Comparison of ENCODE assay signal across 11 mouse cellular contexts in the genomic region with DNA sequence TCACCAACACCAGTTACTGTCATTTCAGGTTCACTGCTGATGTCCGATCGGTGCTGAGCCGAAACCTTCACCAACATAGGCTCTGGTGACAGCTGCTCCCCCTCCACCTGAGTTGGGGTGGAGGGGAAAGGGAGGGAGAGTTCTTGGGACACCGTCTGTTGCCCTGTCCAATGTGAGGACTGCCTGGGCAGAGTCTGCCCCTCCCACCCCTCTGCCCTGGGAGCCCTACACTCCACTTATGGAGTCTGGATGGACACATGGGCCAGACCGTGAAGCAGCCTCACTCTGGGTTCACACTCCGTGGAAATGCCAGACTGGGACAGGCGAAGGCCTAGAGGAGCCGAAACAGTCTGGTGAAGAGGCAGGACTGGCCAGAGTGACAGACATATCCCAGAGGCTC. TPM values are rescaled to one million over a fixed set of nuclear protein-coding genes. Genes with fewer than 3 reads are reported as not detected.
DNase-seq lines count a peak whose midpoint lies in the region; ATAC-seq and TF ChIP-seq lines count a peak whose summit lies in the region.
"Had no signal": no experiment of that assay in that cellular context is flagged by ENCODE, and none has a peak within 500 bp of the region (broad histone marks: within the 10 kb centered on the region; RNA-seq: fewer than 3 reads in every experiment).

No protein-coding gene starts in this region.

- H3K9ac ChIP-seq in heart, embryonic 13.5 days: peak overlapping the region; percentile 96; the same call in 1 of the 2 replicates
- H3K9ac ChIP-seq in lung, postnatal 0 days (replicated peaks; ENCODE audit: low read depth): no peak overlapping the region
- no peak overlapping the region for H3K9ac ChIP-seq in hindbrain, embryonic 15.5 days
- H3K9ac ChIP-seq in neural tube, embryonic 15.5 days (replicated peaks): no peak overlapping the region
- H3K9ac ChIP-seq: neural tube, embryonic 12.5 days had no signal

- no peak for TF ChIP-seq CTCF in lung, postnatal 0 days (IDR thresholded peaks at IDR 0.05)

- no peak for TF ChIP-seq EP300 in lung, postnatal 0 days (IDR thresholded peaks at IDR 0.05)

- 77% methylated on average over 8 of the region's 8 CpGs for WGBS in heart, embryonic 13.5 days
- WGBS in lung, postnatal 0 days: 84% methylated on average over 8 of the region's 8 CpGs
- 88% methylated on average over 8 of the region's 8 CpGs for WGBS in hindbrain, embryonic 15.5 days
- 87% methylated on average over 8 of the region's 8 CpGs for WGBS in neural tube, embryonic 15.5 days

- H3K9me3 ChIP-seq in heart, embryonic 13.5 days: no peaks in the 10 kb centered on the region
- no peaks in the 10 kb centered on the region for H3K9me3 ChIP-seq in lung, postnatal 0 days (ENCODE audit: low read length)
- H3K9me3 ChIP-seq in hindbrain, embryonic 15.5 days: no peaks in the 10 kb centered on the region
- no peaks in the 10 kb centered on the region for H3K9me3 ChIP-seq in neural tube, embryonic 15.5 days (replicated peaks)
- H3K9me3 ChIP-seq: neural tube, embryonic 12.5 days had no signal

- no peaks in the 10 kb centered on the region for H3K27me3 ChIP-seq in heart, embryonic 13.5 days (replicated peaks)
- no peaks in the 10 kb centered on the region for H3K27me3 ChIP-seq in lung, postnatal 0 days (replicated peaks; ENCODE audit: insufficient read depth, low read length)
- no peaks in the 10 kb centered on the region for H3K27me3 ChIP-seq in hindbrain, embryonic 15.5 days
- no peaks in the 10 kb centered on the region for H3K27me3 ChIP-seq in neural tube, embryonic 15.5 days (replicated peaks)
- H3K27me3 ChIP-seq: neural tube, embryonic 12.5 days had no signal

- peaks cover 80% of the 10 kb centered on the region for H3K36me3 ChIP-seq in heart, embryonic 13.5 days
- H3K36me3 ChIP-seq in lung, postnatal 0 days (ENCODE audit: insufficient read depth, low read length): peaks cover 14% of the 10 kb centered on the region; the same call in 1 of the 2 replicates
- H3K36me3 ChIP-seq in hindbrain, embryonic 15.5 days: peaks cover 52% of the 10 kb centered on the region
- peaks cover 65% of the 10 kb centered on the region for H3K36me3 ChIP-seq in neural tube, embryonic 15.5 days

- no peak for ATAC-seq in heart, embryonic 13.5 days (ENCODE audit: extremely low read depth, insufficient number of reproducible peaks, low FRiP score, low TSS enrichment)
- ATAC-seq in lung, postnatal 0 days: no peak
- ATAC-seq in hindbrain, embryonic 15.5 days (ENCODE audit: low FRiP score, low read depth): no peak
- ATAC-seq in neural tube, embryonic 15.5 days (ENCODE audit: low FRiP score): no peak
- ATAC-seq in megakaryocyte progenitor cell, adult 5-6 weeks (replicated peaks; ENCODE audit: poor library complexity): no peak

- H3K4me2 ChIP-seq in heart, embryonic 13.5 days: no peak overlapping the region; the same call in 1 of the 2 replicates
- no peak overlapping the region for H3K4me2 ChIP-seq in lung, postnatal 0 days (replicated peaks; ENCODE audit: low read depth, low read length)
- no peak overlapping the region for H3K4me2 ChIP-seq in hindbrain, embryonic 15.5 days
- no peak overlapping the region for H3K4me2 ChIP-seq in neural tube, embryonic 15.5 days

- peaks cover 27% of the 10 kb centered on the region for H3K4me1 ChIP-seq in heart, embryonic 13.5 days
- H3K4me1 ChIP-seq in lung, postnatal 0 days (ENCODE audit: insufficient read depth, low read depth, low read length): peaks cover 9% of the 10 kb centered on the region; the same call in 1 of the 2 replicates
- H3K4me1 ChIP-seq in hindbrain, embryonic 15.5 days (replicated peaks): peaks cover 31% of the 10 kb centered on the region
- peaks cover 27% of the 10 kb centered on the region for H3K4me1 ChIP-seq in neural tube, embryonic 15.5 days

- DNase-seq in heart, postnatal 14 days: no peak
- peak; percentile 13 for DNase-seq in lung, postnatal 0 days (ENCODE audit: low spot score)
- no peak for DNase-seq in lung, postnatal 25 days (ENCODE audit: low spot score)
- DNase-seq in frontal cortex, adult 2 months (ENCODE audit: extremely low spot score in 1 of 2, low spot score in 1 of 2): no peak
- DNase-seq: adrenal gland, postnatal 36 days; right cerebral cortex, postnatal 4 days had no signal

- peak overlapping the region; percentile 82; the same call in 1 of the 2 replicates for H3K4me3 ChIP-seq in heart, embryonic 13.5 days
- no peak overlapping the region for H3K4me3 ChIP-seq in lung, postnatal 0 days (ENCODE audit: low read depth, low read length)
- no peak overlapping the region for H3K4me3 ChIP-seq in hindbrain, embryonic 15.5 days
- no peak overlapping the region for H3K4me3 ChIP-seq in neural tube, embryonic 15.5 days (replicated peaks)

- intact Hi-C loops in heart, postnatal 14 days (cut with DNase I): loop anchor here (10.0 kb wide), 1 partner anchor 665 kb away; a partner anchor contains a TSS

- peak overlapping the region; percentile 98 for H3K27ac ChIP-seq in heart, embryonic 13.5 days (replicated peaks)
- H3K27ac ChIP-seq in lung, postnatal 0 days (ENCODE audit: low read length): peak overlapping the region; percentile 87
- peak overlapping the region; percentile 47; the same call in 1 of the 2 replicates for H3K27ac ChIP-seq in hindbrain, embryonic 15.5 days (replicated peaks)
- peak overlapping the region; percentile 93; the same call in 1 of the 2 replicates for H3K27ac ChIP-seq in neural tube, embryonic 15.5 days (replicated peaks)
- H3K27ac ChIP-seq: neural tube, embryonic 12.5 days had no signal

RNA-seq across cellular contexts. Expression of a gene that starts 1.0 kb away (rescaled TPM):
- polyA plus RNA-seq in heart, embryonic 13.5 days (2015; fragmentation: Nextera tagmentation; extraction: Ambion mirVana): 456 and 466 TPM in 2 replicates
- 100 to 1,000 TPM; 249 to 257 TPM for total RNA-seq in heart, postnatal 14 days (2021)
- polyA plus RNA-seq in lung, postnatal 0 days (2015; fragmentation: Nextera tagmentation; extraction: Ambion mirVana): 624 and 645 TPM in 2 replicates
- 561 and 571 TPM in 2 replicates for polyA plus RNA-seq in hindbrain, embryonic 15.5 days (2015; fragmentation: Nextera tagmentation; extraction: Ambion mirVana)
- 549 and 565 TPM in 2 replicates for polyA plus RNA-seq in neural tube, embryonic 15.5 days (2015; fragmentation: Nextera tagmentation; extraction: Ambion mirVana)
- 291 and 371 TPM in 2 replicates for polyA plus RNA-seq in frontal cortex, adult 2 months (2012; rRNA removed)
- 387 and 444 TPM in 2 replicates for total RNA-seq in megakaryocyte progenitor cell, adult 5-6 weeks (2015)
- total RNA-seq in megakaryocyte progenitor cell, adult 5-6 weeks (2017): 242 and 274 TPM in 2 replicates

RNA-seq across cellular contexts. Expression of a gene that starts 5.6 kb away (rescaled TPM):
- 43.8 and 47.9 TPM in 2 replicates for polyA plus RNA-seq in heart, embryonic 13.5 days (2015; fragmentation: Nextera tagmentation; extraction: Ambion mirVana)
- 10 to 100 TPM; 27.4 to 31.5 TPM for total RNA-seq in heart, postnatal 14 days (2021)
- polyA plus RNA-seq in lung, postnatal 0 days (2015; fragmentation: Nextera tagmentation; extraction: Ambion mirVana): 57.5 and 61.3 TPM in 2 replicates
- polyA plus RNA-seq in hindbrain, embryonic 15.5 days (2015; fragmentation: Nextera tagmentation; extraction: Ambion mirVana): 56.1 and 62.2 TPM in 2 replicates
- polyA plus RNA-seq in neural tube, embryonic 15.5 days (2015; fragmentation: Nextera tagmentation; extraction: Ambion mirVana): 53.5 and 57.8 TPM in 2 replicates
- 38.9 and 42.2 TPM in 2 replicates for polyA plus RNA-seq in frontal cortex, adult 2 months (2012; rRNA removed)
- 34.5 and 37.9 TPM in 2 replicates for total RNA-seq in megakaryocyte progenitor cell, adult 5-6 weeks (2015)
- total RNA-seq in megakaryocyte progenitor cell, adult 5-6 weeks (2017): 31.7 and 40.0 TPM in 2 replicates

RNA-seq across cellular contexts. Expression of a gene that starts 7.6 kb away (rescaled TPM):
- 111 and 119 TPM in 2 replicates for polyA plus RNA-seq in heart, embryonic 13.5 days (2015; fragmentation: Nextera tagmentation; extraction: Ambion mirVana)
- 10 to 100 TPM; 52.4 to 59.0 TPM for total RNA-seq in heart, postnatal 14 days (2021)
- polyA plus RNA-seq in lung, postnatal 0 days (2015; fragmentation: Nextera tagmentation; extraction: Ambion mirVana): 65.9 and 72.1 TPM in 2 replicates
- polyA plus RNA-seq in hindbrain, embryonic 15.5 days (2015; fragmentation: Nextera tagmentation; extraction: Ambion mirVana): 163 and 174 TPM in 2 replicates
- 159 and 167 TPM in 2 replicates for polyA plus RNA-seq in neural tube, embryonic 15.5 days (2015; fragmentation: Nextera tagmentation; extraction: Ambion mirVana)
- polyA plus RNA-seq in frontal cortex, adult 2 months (2012; rRNA removed): 118 and 119 TPM in 2 replicates
- total RNA-seq in megakaryocyte progenitor cell, adult 5-6 weeks (2015): 110 and 129 TPM in 2 replicates
- 57.5 and 66.1 TPM in 2 replicates for total RNA-seq in megakaryocyte progenitor cell, adult 5-6 weeks (2017)

RNA-seq across cellular contexts. Expression of a gene that starts 9.0 kb away (rescaled TPM):
- polyA plus RNA-seq in heart, embryonic 13.5 days (2015; fragmentation: Nextera tagmentation; extraction: Ambion mirVana): 21.0 and 21.1 TPM in 2 replicates
- 100 to 1,000 TPM; 143 to 147 TPM for total RNA-seq in heart, postnatal 14 days (2021)
- 23.7 and 24.7 TPM in 2 replicates for polyA plus RNA-seq in lung, postnatal 0 days (2015; fragmentation: Nextera tagmentation; extraction: Ambion mirVana)
- polyA plus RNA-seq in hindbrain, embryonic 15.5 days (2015; fragmentation: Nextera tagmentation; extraction: Ambion mirVana): 23.5 and 27.1 TPM in 2 replicates
- polyA plus RNA-seq in neural tube, embryonic 15.5 days (2015; fragmentation: Nextera tagmentation; extraction: Ambion mirVana): 23.6 and 27.2 TPM in 2 replicates
- polyA plus RNA-seq in frontal cortex, adult 2 months (2012; rRNA removed): 117 and 133 TPM in 2 replicates
- 131 and 135 TPM in 2 replicates for total RNA-seq in megakaryocyte progenitor cell, adult 5-6 weeks (2015)
- total RNA-seq in megakaryocyte progenitor cell, adult 5-6 weeks (2017): 28.7 and 33.7 TPM in 2 replicates

RNA-seq across cellular contexts. Expression of a gene that starts 10.4 kb away (rescaled TPM):
- 20.7 and 22.0 TPM in 2 replicates for polyA plus RNA-seq in heart, embryonic 13.5 days (2015; fragmentation: Nextera tagmentation; extraction: Ambion mirVana)
- 1 to 10 TPM; 7.2 to 9.2 TPM for total RNA-seq in heart, postnatal 14 days (2021)
- 14.6 and 15.1 TPM in 2 replicates for polyA plus RNA-seq in lung, postnatal 0 days (2015; fragmentation: Nextera tagmentation; extraction: Ambion mirVana)
- 26.4 and 28.7 TPM in 2 replicates for polyA plus RNA-seq in hindbrain, embryonic 15.5 days (2015; fragmentation: Nextera tagmentation; extraction: Ambion mirVana)
- polyA plus RNA-seq in neural tube, embryonic 15.5 days (2015; fragmentation: Nextera tagmentation; extraction: Ambion mirVana): 22.6 and 25.1 TPM in 2 replicates
- polyA plus RNA-seq in frontal cortex, adult 2 months (2012; rRNA removed): 34.9 and 35.3 TPM in 2 replicates
- total RNA-seq in megakaryocyte progenitor cell, adult 5-6 weeks (2015): 9.5 and 9.8 TPM in 2 replicates
- total RNA-seq in megakaryocyte progenitor cell, adult 5-6 weeks (2017): 9.5 and 14.7 TPM in 2 replicates

Comparison
In these comparisons a context has a peak if more than half of its experiments do, and no peak if none do; other contexts are left out.
1. H3K27ac ChIP-seq: peak in every context shown above with its lines; median percentile 98 in heart, embryonic 13.5 days; 93 in neural tube, embryonic 15.5 days; 87 in lung, postnatal 0 days; 47 in hindbrain, embryonic 15.5 days.